Mouse (Mus musculus) CH12.LX (cell line): ENCODE results near the gene Pigr. TPM values are rescaled to one million over a fixed set of nuclear protein-coding genes. Genes with fewer than 3 reads are reported as not detected.

Experiments
- DNase-seq: peaks from one replicate; pipeline ENCODE4 v3.0.0-alpha.2; 2013; ENCODE audit errors: extremely low read depth
- H3K27ac ChIP-seq: 2 replicates; pipeline ENCODE4 v1.5.1; 2012; ENCODE audit warnings: low read depth, mild to moderate bottlenecking, control low read depth, moderate library complexity; ENCODE audit not compliant: insufficient read depth
- H3K27me3 ChIP-seq: replicated peaks from 2 replicates; pipeline ENCODE3; 2012; ENCODE audit warnings: inconsistent platforms
- H3K36me3 ChIP-seq, 2 experiments: replicated peaks in 1 of 2; 2 replicates each; pipeline versions ENCODE3 to v1.6.1; 2012; ENCODE audit warnings: inconsistent platforms in 1 of 2, low read length in 1 of 2, mild to moderate bottlenecking in 1 of 2, mixed read lengths in 1 of 2, moderate library complexity in 1 of 2; ENCODE audit not compliant: control insufficient read depth in 1 of 2, insufficient read depth in 1 of 2
- H3K4me1 ChIP-seq, 2 experiments: 2 replicates each; pipeline ENCODE4 v1.6.1; 2012; ENCODE audit warnings: inconsistent platforms in 1 of 2, moderate library complexity in 1 of 2; ENCODE audit not compliant: insufficient read depth in 2 of 2, control insufficient read depth in 1 of 2
- H3K4me2 ChIP-seq: 2 replicates; pipeline ENCODE4 v1.6.1; 2012; ENCODE audit warnings: low read depth, mild to moderate bottlenecking, control low read depth; ENCODE audit not compliant: poor library complexity, insufficient read depth, severe bottlenecking
- H3K4me3 ChIP-seq, 3 experiments: fragments of 150-350 bp in 1 of 3; sonication (generic) in 1 of 3; replicated peaks in 1 of 3; 2 replicates each; pipeline versions ENCODE3 to v1.5.1; 2011 to 2012; ENCODE audit warnings: low read depth in 2 of 3, low read length in 2 of 3, mild to moderate bottlenecking in 2 of 3, moderate library complexity in 2 of 3, control low read depth in 1 of 3, improper control_type of control experiment in 1 of 3, inconsistent platforms in 1 of 3, mixed read lengths in 1 of 3; ENCODE audit not compliant: poor library complexity in 1 of 3
- H3K79me2 ChIP-seq: replicated peaks from 2 replicates; pipeline ENCODE4 v1.6.1; 2012; ENCODE audit warnings: mild to moderate bottlenecking, moderate library complexity; ENCODE audit not compliant: control insufficient read depth, poor library complexity, insufficient read depth, severe bottlenecking; ENCODE audit errors: extremely low read depth
- H3K9ac ChIP-seq: 2 replicates; pipeline ENCODE4 v1.6.1; 2012; ENCODE audit warnings: low read depth, mild to moderate bottlenecking, control low read depth, moderate library complexity; ENCODE audit not compliant: insufficient read depth
- H3K9me3 ChIP-seq: replicated peaks from 2 replicates; pipeline ENCODE3; 2012; ENCODE audit warnings: low read length, inconsistent platforms, mixed read lengths
- CHD1 ChIP-seq: IDR thresholded peaks from 2 replicates; pipeline ENCODE4 v1.6.1; 2012; ENCODE audit warnings: low read depth, low read length, improper control_type of control experiment, inconsistent platforms
- CHD2 ChIP-seq: IDR thresholded peaks from 2 replicates; pipeline ENCODE4 v1.6.1; 2011; ENCODE audit warnings: low read length, improper control_type of control experiment
- E2F4 ChIP-seq: IDR thresholded peaks from 2 replicates; pipeline ENCODE4 v1.6.1; 2011; ENCODE audit warnings: low read depth, low read length, improper control_type of control experiment; ENCODE audit not compliant: insufficient replicate concordance
- EP300 ChIP-seq: IDR thresholded peaks from 2 replicates; pipeline ENCODE4 v1.6.1; 2011; ENCODE audit warnings: low read length, improper control_type of control experiment
- HCFC1 ChIP-seq: IDR thresholded peaks from 2 replicates; pipeline ENCODE4 v1.6.1; 2012; ENCODE audit warnings: low read depth, mild to moderate bottlenecking, inconsistent platforms, low read length, improper control_type of control experiment
- IRF4 ChIP-seq: IDR thresholded peaks from 2 replicates; pipeline ENCODE4 v1.6.1; 2014; ENCODE audit warnings: low read depth, mild to moderate bottlenecking, inconsistent platforms, low read length, improper control_type of control experiment
- JUN ChIP-seq: IDR thresholded peaks from 2 replicates; pipeline ENCODE4 v1.6.1; 2011; ENCODE audit warnings: low read depth, mild to moderate bottlenecking, low read length, improper control_type of control experiment, moderate library complexity; ENCODE audit not compliant: insufficient read depth
- JUND ChIP-seq: conservative IDR thresholded peaks from 2 replicates; pipeline ENCODE4 v1.6.1; 2011; ENCODE audit warnings: low read depth, low read length, improper control_type of control experiment
- KAT2A ChIP-seq: IDR thresholded peaks from 2 replicates; pipeline ENCODE4 v1.6.1; 2012; ENCODE audit warnings: low read length, improper control_type of control experiment, inconsistent platforms; ENCODE audit not compliant: insufficient replicate concordance
- MEF2A ChIP-seq: IDR thresholded peaks from 2 replicates; pipeline ENCODE4 v1.6.1; 2014; ENCODE audit warnings: low read depth, mild to moderate bottlenecking, inconsistent platforms, low read length, improper control_type of control experiment, borderline replicate concordance
- MXI1 ChIP-seq: IDR thresholded peaks from 2 replicates; pipeline ENCODE4 v1.6.1; 2011; ENCODE audit warnings: mild to moderate bottlenecking, low read depth, low read length, improper control_type of control experiment
- MYC ChIP-seq: IDR thresholded peaks from 2 replicates; pipeline ENCODE4 v1.6.1; 2011; ENCODE audit warnings: low read depth, mild to moderate bottlenecking, improper control_type of control experiment, low read length
- NELFE ChIP-seq: IDR thresholded peaks from 2 replicates; pipeline ENCODE4 v1.6.1; 2011; ENCODE audit warnings: low read depth, low read length, improper control_type of control experiment
- NRF1 ChIP-seq: IDR thresholded peaks from 2 replicates; pipeline ENCODE4 v1.6.1; 2014; ENCODE audit warnings: low read depth, mild to moderate bottlenecking, inconsistent platforms, low read length, improper control_type of control experiment, moderate library complexity
- SMC3 ChIP-seq: IDR thresholded peaks from 2 replicates; pipeline ENCODE4 v1.6.1; 2011; ENCODE audit warnings: low read depth, low read length, improper control_type of control experiment
- TBP ChIP-seq: conservative IDR thresholded peaks from 2 replicates; pipeline ENCODE4 v1.6.1; 2011; ENCODE audit warnings: low read depth, low read length, improper control_type of control experiment
- TCF12 ChIP-seq: IDR thresholded peaks from 2 replicates; pipeline ENCODE4 v1.6.1; 2014; ENCODE audit warnings: low read depth, mild to moderate bottlenecking, inconsistent platforms, low read length, improper control_type of control experiment
- USF2 ChIP-seq: conservative IDR thresholded peaks from 2 replicates; pipeline ENCODE4 v1.6.1; 2011; ENCODE audit warnings: low read depth, low read length, improper control_type of control experiment
- ZKSCAN1 ChIP-seq: IDR thresholded peaks from 2 replicates; pipeline ENCODE4 v1.6.1; 2012; ENCODE audit warnings: low read depth, inconsistent platforms, low read length, improper control_type of control experiment, borderline replicate concordance
- ZNF384 ChIP-seq: IDR thresholded peaks from 2 replicates; pipeline ENCODE4 v1.6.1; 2012; ENCODE audit warnings: low read depth, low read length, improper control_type of control experiment, inconsistent platforms
- dilution Hi-C: fragments of 300-500 bp; cut with MboI; formaldehyde crosslinking; loops from 2 replicates; pipeline ENCODE4 v1.14.3; 2020; ENCODE audit warnings: low sequenced_read_pairs; ENCODE audit not compliant: extremely low pct_unique_long_range_greater_than_20kb, extremely low pct_ligation_motif_present
- in situ Hi-C: fragments of 300-500 bp; cut with MboI; formaldehyde crosslinking; loops from 3 replicates; pipeline ENCODE4 v1.14.3; 2019; ENCODE audit warnings: low sequenced_read_pairs, low pct_ligation_motif_present, low pct_unique_long_range_greater_than_20kb, mixed read lengths
- polyA plus RNA-seq: library from polyadenylated mRNA; unstranded; fragments of >175 nt; gene quantifications from 2 replicates; pipeline ENCODE4 v1.2.1, GENCODE M21; 2012; ENCODE audit warnings: low read depth; ENCODE audit not compliant: insufficient read length
- total RNA-seq, 2 experiments: library from RNA; depleted of rRNA; stranded (reverse); fragments of 300-350 nt in 1 of 2; fragments of >200 nt in 1 of 2; gene quantifications; 2 replicates each; pipeline ENCODE4 v1.2.3; 2012 to 2014

The Pigr gene
- total and polyA plus RNA-seq, 3 experiments: 0.04 to 0.21 TPM; not detected in 1

- dilution Hi-C loops (no loop called here), in situ Hi-C loops (no loop called here)
- H3K9me3 ChIP-seq: no peaks in the 10 kb centered on the region
- no peak overlapping the region for H3K27ac ChIP-seq
- TF ChIP-seq JUND: no peak
- TF ChIP-seq E2F4: no peak
- no peak for TF ChIP-seq MEF2A
- no peak for TF ChIP-seq CHD1
- TF ChIP-seq NRF1: no peak
- H3K4me3 ChIP-seq: no peak overlapping the region
- no peaks in the 10 kb centered on the region for H3K79me2 ChIP-seq
- peaks cover 0 to 14% of the 10 kb centered on the region in 2 experiments; a peak in 2 of 4 replicates for H3K4me1 ChIP-seq
- H3K27me3 ChIP-seq: no peaks in the 10 kb centered on the region
- H3K4me2 ChIP-seq: no peak overlapping the region
- no peak overlapping the region for H3K9ac ChIP-seq
- DNase-seq: no peak
- H3K36me3 ChIP-seq: no peaks in the 10 kb centered on the region
Observed at GRCm38 (mm10) chr1:130840599-130841379, 14.3 kb downstream of the Pigr start.

- no peak for TF ChIP-seq NELFE
- TF ChIP-seq MXI1: no peak
- TF ChIP-seq EP300: no peak
- no peak for TF ChIP-seq CHD1
- no peak for TF ChIP-seq TBP
- TF ChIP-seq ZNF384: no peak
- no peak for TF ChIP-seq IRF4
- no peak for TF ChIP-seq KAT2A
- no peak for TF ChIP-seq CHD2
- no peak for TF ChIP-seq HCFC1
- TF ChIP-seq ZKSCAN1: no peak
- TF ChIP-seq USF2: no peak
- TF ChIP-seq TCF12: no peak
- no peak for TF ChIP-seq SMC3
- no peak for TF ChIP-seq MYC
- no peak for TF ChIP-seq JUN
- TF ChIP-seq MEF2A: no peak
- DNase-seq: no peak
- no peak overlapping the region for H3K9ac ChIP-seq
- H3K4me1 ChIP-seq: peaks cover 0 to 14% of the 10 kb centered on the region in 2 experiments; a peak in 2 of 4 replicates
- no peak overlapping the region for H3K4me2 ChIP-seq
- H3K9me3 ChIP-seq: no peaks in the 10 kb centered on the region
- no peak overlapping the region for H3K4me3 ChIP-seq
- no peaks in the 10 kb centered on the region for H3K79me2 ChIP-seq
- dilution Hi-C loops (no loop called here), in situ Hi-C loops (no loop called here)
- no peaks in the 10 kb centered on the region for H3K36me3 ChIP-seq
- H3K27ac ChIP-seq: no peak overlapping the region
- no peaks in the 10 kb centered on the region for H3K27me3 ChIP-seq
Observed at GRCm38 (mm10) chr1:130841621-130842020, 15.1 kb downstream of the Pigr start.
